Mouse (Mus musculus) G1E (cell line): ENCODE results near the gene Egfr.

Experiments
- CTCF ChIP-seq: IDR thresholded peaks from 2 replicates; pipeline ENCODE4 v1.5.1; 2012; ENCODE audit warnings: low read depth, low read length, inconsistent platforms, mixed read lengths
- GATA1 ChIP-seq: IDR thresholded peaks from 2 replicates; pipeline ENCODE4 v1.6.1; 2012; ENCODE audit warnings: borderline replicate concordance, low read length, inconsistent platforms, mixed read lengths
- GATA2 ChIP-seq: IDR thresholded peaks from 2 replicates; pipeline ENCODE4 v1.6.1; 2012; ENCODE audit warnings: low read depth, low read length, inconsistent platforms, borderline replicate concordance
- POLR2AphosphoS5 ChIP-seq: IDR thresholded peaks from 2 replicates; pipeline ENCODE4 v1.6.1; 2012; ENCODE audit warnings: low read depth, low read length, inconsistent platforms; ENCODE audit not compliant: insufficient replicate concordance
- TAL1 ChIP-seq: conservative IDR thresholded peaks from 2 replicates; pipeline ENCODE4 v1.6.1; 2012; ENCODE audit warnings: low read depth, low read length, inconsistent platforms, mixed read lengths

DNA sequence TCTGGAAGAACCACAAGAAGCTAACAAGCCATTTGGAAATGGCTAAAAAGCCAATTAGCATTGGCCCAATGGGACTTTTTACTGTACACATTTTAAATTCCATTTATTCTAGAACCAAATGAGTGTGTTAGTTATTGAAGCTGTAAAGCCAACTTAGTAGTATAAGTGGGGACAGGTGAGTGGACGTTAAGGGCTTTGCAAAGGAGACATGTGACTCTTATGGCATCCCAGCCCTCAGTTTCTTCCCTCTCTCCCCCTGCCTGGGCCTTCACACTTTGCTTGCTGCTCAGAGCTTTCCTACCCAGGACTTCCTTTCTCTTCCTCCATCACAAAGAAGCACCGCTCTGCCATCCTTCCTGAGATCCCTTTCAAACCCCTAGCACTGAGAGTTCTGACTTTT, 13.3 kb upstream of the Egfr start:
- no peak for TF ChIP-seq TAL1
- TF ChIP-seq GATA1 = no peak
- no peak for TF ChIP-seq CTCF
- TF ChIP-seq GATA2 = no peak
- no peak for TF ChIP-seq POLR2AphosphoS5
